21 mouse cellular contexts compared by ENCODE assay signal in the genomic region with DNA sequence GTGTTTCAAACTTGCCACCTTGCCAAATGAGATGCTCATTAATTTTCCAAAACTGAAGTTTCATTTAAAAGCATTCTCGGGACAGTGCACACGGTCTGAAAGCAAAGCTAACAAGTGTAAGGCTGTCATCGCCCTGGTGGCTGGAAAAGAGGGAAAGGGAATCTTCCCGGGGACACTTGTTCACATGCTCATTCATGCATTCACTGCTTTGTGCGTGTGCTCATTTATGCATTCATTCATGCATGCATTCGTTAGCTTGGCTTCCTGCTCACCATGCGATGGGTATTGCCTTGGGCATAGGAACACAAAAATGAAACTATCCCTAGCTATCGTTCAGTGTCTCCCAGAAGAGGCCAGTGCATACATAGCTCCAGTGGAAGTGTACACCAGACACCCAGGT. TPM values are rescaled to one million over a fixed set of nuclear protein-coding genes. Genes with fewer than 3 reads are reported as not detected.
DNase-seq lines count a peak whose midpoint lies in the region; ATAC-seq and TF ChIP-seq lines count a peak whose summit lies in the region.
"Had no signal": no experiment of that assay in that cellular context is flagged by ENCODE, and none has a peak within 500 bp of the region (broad histone marks: within the 10 kb centered on the region; RNA-seq: fewer than 3 reads in every experiment).

No protein-coding gene starts in this region.

- H3K4me3 ChIP-seq in kidney, embryonic 14.5 days (ENCODE audit: low read length): no peak overlapping the region
- peak overlapping the region in 1 of 3 experiments; percentile 56 for H3K4me3 ChIP-seq in CH12.LX (replicated peaks in 1 of 3; ENCODE audit: low read depth in 2 of 3, low read length in 2 of 3, poor library complexity in 1 of 3)
- peak overlapping the region; percentile 0 for H3K4me3 ChIP-seq in bone marrow, adult 2 months (replicated peaks; ENCODE audit: control insufficient read depth, low read depth, low read length)
- no peak overlapping the region for H3K4me3 ChIP-seq in forebrain, postnatal 0 days (ENCODE audit: low read depth, low read length)
- H3K4me3 ChIP-seq: embryonic facial prominence, embryonic 12.5 days; liver, embryonic 12.5 days; megakaryocyte, embryonic 14.5 days had no signal

- no peaks in the 10 kb centered on the region for H3K4me1 ChIP-seq in kidney, embryonic 14.5 days (ENCODE audit: control insufficient read depth, insufficient read depth, low read length)
- peaks cover 16 to 45% of the 10 kb centered on the region in 2 experiments for H3K4me1 ChIP-seq in CH12.LX (ENCODE audit: control insufficient read depth in 1 of 2, insufficient read depth in 2 of 2)
- H3K4me1 ChIP-seq in bone marrow, adult 2 months (ENCODE audit: control insufficient read depth, insufficient read depth, low read length): peaks cover 14% of the 10 kb centered on the region
- peaks cover 16% of the 10 kb centered on the region for H3K4me1 ChIP-seq in forebrain, postnatal 0 days (ENCODE audit: insufficient read depth)
- H3K4me1 ChIP-seq: embryonic facial prominence, embryonic 12.5 days had no signal

- TF ChIP-seq CTCF in CH12.LX (conservative IDR thresholded peaks at IDR 0.05 in 1 of 2, IDR thresholded peaks at IDR 0.05 in 1 of 2; ENCODE audit: low read depth in 2 of 2, low read length in 2 of 2): no peak
- no peak for TF ChIP-seq CTCF in bone marrow, adult 2 months (IDR thresholded peaks at IDR 0.05; ENCODE audit: control insufficient read depth, insufficient read depth, low read length)
- TF ChIP-seq CTCF in forebrain, postnatal 0 days (IDR thresholded peaks at IDR 0.05; ENCODE audit: low read depth): no peak

- dilution Hi-C loops in CH12.LX (cut with MboI; ENCODE audit: extremely low pct_ligation_motif_present, extremely low pct_unique_long_range_greater_than_20kb, low sequenced_read_pairs): no loop called here

- TF ChIP-seq POLR2A in CH12.LX (IDR thresholded peaks at IDR 0.05; ENCODE audit: low read depth, low read length): no peak
- TF ChIP-seq POLR2A in bone marrow, adult 2 months (IDR thresholded peaks at IDR 0.05; ENCODE audit: borderline replicate concordance, control insufficient read depth, low read depth, low read length): no peak

- H3K27me3 ChIP-seq in kidney, embryonic 14.5 days (ENCODE audit: control insufficient read depth, insufficient read depth, low read length): no peaks in the 10 kb centered on the region
- no peaks in the 10 kb centered on the region for H3K27me3 ChIP-seq in CH12.LX (replicated peaks)
- no peaks in the 10 kb centered on the region for H3K27me3 ChIP-seq in forebrain, postnatal 0 days (ENCODE audit: insufficient read depth, low read length)
- H3K27me3 ChIP-seq: embryonic facial prominence, embryonic 12.5 days had no signal

- no peaks in the 10 kb centered on the region for H3K9me3 ChIP-seq in kidney, embryonic 14.5 days (ENCODE audit: control insufficient read depth, low read length)
- H3K9me3 ChIP-seq in CH12.LX (replicated peaks; ENCODE audit: low read length): peaks cover 2% of the 10 kb centered on the region
- no peaks in the 10 kb centered on the region for H3K9me3 ChIP-seq in forebrain, postnatal 0 days (ENCODE audit: low read length)
- H3K9me3 ChIP-seq: embryonic facial prominence, embryonic 12.5 days; liver, embryonic 12.5 days had no signal

- no peak for DNase-seq in kidney, adult 18-20 months
- DNase-seq in CH12.LX (ENCODE audit: extremely low read depth): no peak
- DNase-seq in forebrain, postnatal 0 days: no peak
- no peak for DNase-seq in ovary, postnatal 14 days (ENCODE audit: low spot score)
- no peak for DNase-seq in layer of hippocampus, adult 9-11 months
- DNase-seq in right cerebral cortex, postnatal 4 days: no peak
- DNase-seq: adrenal gland, postnatal 14 days; cerebellum, postnatal 14 days; gastrocnemius, postnatal 10 days; heart, postnatal 10 days; kidney, postnatal 10 days; thymus, postnatal 14 days had no signal

- in situ Hi-C loops in CH12.LX (cut with MboI; ENCODE audit: low pct_ligation_motif_present, low pct_unique_long_range_greater_than_20kb, low sequenced_read_pairs): no loop called here

- no peak for ATAC-seq in kidney, embryonic 14.5 days (ENCODE audit: low FRiP score, low TSS enrichment)
- ATAC-seq in forebrain, postnatal 0 days: no peak
- ATAC-seq: liver, embryonic 12.5 days; lung, postnatal 0 days had no signal

- no peak for TF ChIP-seq RAD21 in CH12.LX (IDR thresholded peaks at IDR 0.05; ENCODE audit: low read depth, low read length)

- TF ChIP-seq EP300 in CH12.LX (IDR thresholded peaks at IDR 0.05; ENCODE audit: low read length): no peak

- no peak overlapping the region for H3K27ac ChIP-seq in kidney, embryonic 14.5 days (ENCODE audit: low read depth, low read length)
- H3K27ac ChIP-seq in CH12.LX (ENCODE audit: insufficient read depth, low read depth): no peak overlapping the region
- peak overlapping the region; percentile 59 for H3K27ac ChIP-seq in bone marrow, adult 2 months (ENCODE audit: control insufficient read depth, insufficient read depth, low read depth, low read length, poor library complexity)
- peak overlapping the region; percentile 72 for H3K27ac ChIP-seq in forebrain, postnatal 0 days (ENCODE audit: low read depth, low read length)
- H3K27ac ChIP-seq: embryonic facial prominence, embryonic 12.5 days; liver, embryonic 12.5 days had no signal

- H3K4me2 ChIP-seq in kidney, embryonic 14.5 days (replicated peaks; ENCODE audit: low read depth, low read length): 0 out of 2 replicates have a peak overlapping the region, but pooled peaks have one; percentile 5
- peak overlapping the region; percentile 94 for H3K4me2 ChIP-seq in CH12.LX (ENCODE audit: insufficient read depth, low read depth, poor library complexity, severe bottlenecking)
- H3K4me2 ChIP-seq in forebrain, postnatal 0 days (ENCODE audit: low read depth): peak overlapping the region; percentile 13
- H3K4me2 ChIP-seq: embryonic facial prominence, embryonic 12.5 days; liver, embryonic 12.5 days had no signal

- no peaks in the 10 kb centered on the region for H3K36me3 ChIP-seq in kidney, embryonic 14.5 days (ENCODE audit: control insufficient read depth, insufficient read depth, low read length)
- no peaks in the 10 kb centered on the region for H3K36me3 ChIP-seq in CH12.LX (replicated peaks in 1 of 2; ENCODE audit: control insufficient read depth in 1 of 2, insufficient read depth in 1 of 2, low read length in 1 of 2)
- no peaks in the 10 kb centered on the region for H3K36me3 ChIP-seq in forebrain, postnatal 0 days (ENCODE audit: insufficient read depth)
- H3K36me3 ChIP-seq: embryonic facial prominence, embryonic 12.5 days; liver, embryonic 12.5 days had no signal

- WGBS in kidney, embryonic 14.5 days: 59% methylated on average over 8 of the region's 8 CpGs
- 39% methylated on average over 8 of the region's 8 CpGs for WGBS in bone marrow, adult 2 months
- WGBS in forebrain, postnatal 0 days: 16% methylated on average over 8 of the region's 8 CpGs

- H3K79me2 ChIP-seq in CH12.LX (replicated peaks; ENCODE audit: control insufficient read depth, extremely low read depth, insufficient read depth, poor library complexity, severe bottlenecking): no peaks in the 10 kb centered on the region

- H3K9ac ChIP-seq in kidney, embryonic 14.5 days (ENCODE audit: low read depth, low read length): no peak overlapping the region
- no peak overlapping the region for H3K9ac ChIP-seq in CH12.LX (ENCODE audit: insufficient read depth, low read depth)
- H3K9ac ChIP-seq in forebrain, postnatal 0 days: no peak overlapping the region
- H3K9ac ChIP-seq: embryonic facial prominence, embryonic 12.5 days; liver, embryonic 12.5 days had no signal

TF ChIP-seq in CH12.LX, 34 proteins besides CTCF, POLR2A, EP300 and RAD21:
- TF ChIP-seq PAX5 (IDR thresholded peaks at IDR 0.05; ENCODE audit: low read length) (no peak), USF2 (conservative IDR thresholded peaks at IDR 0.05; ENCODE audit: low read depth, low read length) (no peak), POLR2AphosphoS2 (IDR thresholded peaks at IDR 0.05; ENCODE audit: low read depth, low read length) (no peak), MXI1 (IDR thresholded peaks at IDR 0.05; ENCODE audit: low read depth, low read length) (no peak)

RNA-seq across cellular contexts. Expression of a gene that starts 34.7 kb away (rescaled TPM):
- polyA plus RNA-seq in kidney, embryonic 14.5 days (2014; fragmentation: Nextera tagmentation; extraction: Ambion mirVana): not detected in 2 replicates
- total RNA-seq in CH12.LX (2012; rRNA removed) (not detected in 2 replicates), CH12.LX (2014; rRNA removed) (not detected in 2 replicates)
- polyA plus RNA-seq in CH12.LX (2012; ENCODE audit: insufficient read length, low read depth): not detected in 2 replicates
- polyA plus RNA-seq in bone marrow, adult 2 months (2011; ENCODE audit: insufficient read depth, insufficient read length, low replicate concordance, missing spikeins): 1.1 TPM in 1 of 2 replicates, not detected in the other
- 9.6 and 14.0 TPM in 2 replicates for total RNA-seq in forebrain, postnatal 0 days (2014; rRNA removed)
- 13.6 and 21.7 TPM in 2 replicates for polyA plus RNA-seq in forebrain, postnatal 0 days (2015; fragmentation: Nextera tagmentation; extraction: Ambion mirVana)
- total RNA-seq: adrenal gland, postnatal 14 days; gastrocnemius, postnatal 10 days; heart, adult 8-10 months; heart, postnatal 10 days had no signal
- polyA plus RNA-seq: intestine, embryonic 14.5 days; liver, embryonic 12.5 days; stomach, embryonic 16.5 days had no signal

Comparison
In these comparisons a context has a peak if more than half of its experiments do, and no peak if none do; other contexts are left out.
1. H3K27ac ChIP-seq: peak in bone marrow, adult 2 months (single experiment) and forebrain, postnatal 0 days (single experiment); none in kidney, embryonic 14.5 days (single experiment) and CH12.LX (single experiment).
2. H3K4me2 ChIP-seq: peak in every context shown above with its lines; median percentile 94 in CH12.LX; 13 in forebrain, postnatal 0 days; 5 in kidney, embryonic 14.5 days.